Mouse (Mus musculus) thymus, adult 2 months (tissue): ENCODE results near the gene Pabpn1l.

Experiments
- CTCF ChIP-seq: fragments of 200-500 bp; IDR thresholded peaks from 2 replicates; pipeline ENCODE4 v1.5.1; 2012; ENCODE audit warnings: mild to moderate bottlenecking, control low read depth, low read length, moderate library complexity, borderline replicate concordance; ENCODE audit not compliant: control insufficient read depth, poor library complexity, insufficient read depth; ENCODE audit errors: extremely low read depth
- POLR2A ChIP-seq: fragments of 200-500 bp; IDR thresholded peaks from 2 replicates; pipeline ENCODE4 v1.6.1; 2012; ENCODE audit warnings: mild to moderate bottlenecking, low read length, control low read depth, moderate library complexity; ENCODE audit not compliant: control insufficient read depth, poor library complexity, insufficient read depth; ENCODE audit errors: extremely low read depth

GRCm38 (mm10) chr8:122610612-122611277 is 11.8 kb downstream of the Pabpn1l start:
- TF ChIP-seq POLR2A = no peak
- no peak for TF ChIP-seq CTCF
